Mouse (Mus musculus) limb, embryonic 15.5 days (tissue): ENCODE measurements around the gene Celf1. TPM values are rescaled to one million over a fixed set of nuclear protein-coding genes. Genes with fewer than 3 reads are reported as not detected.
"Not testable (repeated sequence)": the region's sequence is repeated elsewhere in the genome, so short reads cannot be mapped to it uniquely, and the experiment has no call there.

Experiments
- ATAC-seq: fragments of 200-750 bp; cut with Nextera tagmentation; 2 replicates; pipeline ENCODE4 v1.8.0; 2017; ENCODE audit warnings: low read depth, moderate TSS enrichment; ENCODE audit not compliant: insufficient number of reproducible peaks, low FRiP score, low TSS enrichment
- H3K27ac ChIP-seq: fragments of 300-500 bp; sonication (generic); 2 replicates; pipeline ENCODE4 v1.5.1; 2015; ENCODE audit warnings: moderate library complexity, mild to moderate bottlenecking, inconsistent platforms
- H3K27me3 ChIP-seq: fragments of 300-500 bp; sonication (generic); 2 replicates; pipeline ENCODE4 v1.6.1; 2015; ENCODE audit warnings: inconsistent platforms
- H3K36me3 ChIP-seq: fragments of 300-500 bp; sonication (generic); 2 replicates; pipeline ENCODE4 v1.6.1; 2015; ENCODE audit warnings: inconsistent platforms
- H3K4me1 ChIP-seq: fragments of 300-500 bp; sonication (generic); 2 replicates; pipeline ENCODE4 v1.6.1; 2015; ENCODE audit warnings: inconsistent platforms
- H3K4me2 ChIP-seq: fragments of 300-500 bp; sonication (generic); 2 replicates; pipeline ENCODE4 v1.6.1; 2015; ENCODE audit warnings: mild to moderate bottlenecking, inconsistent platforms
- H3K4me3 ChIP-seq: fragments of 300-500 bp; sonication (generic); 2 replicates; pipeline ENCODE4 v1.5.1; 2015; ENCODE audit warnings: mild to moderate bottlenecking, inconsistent platforms
- H3K9ac ChIP-seq: fragments of 300-500 bp; sonication (generic); 2 replicates; pipeline ENCODE4 v1.6.1; 2015; ENCODE audit warnings: inconsistent platforms
- H3K9me3 ChIP-seq: fragments of 300-500 bp; sonication (generic); 2 replicates; pipeline ENCODE4 v1.6.1; 2016; ENCODE audit warnings: inconsistent platforms
- WGBS: fragments of 180-500 bp; shearing (Covaris S2); methylation state at CpG from one replicate; pipeline ENCODE4 v1.1.7; 2015; 5-methylcytosine and 5-hydroxymethylcytosine counted together
- polyA plus RNA-seq: library from polyadenylated mRNA; unstranded; fragments of >200 nt; fragmentation: Nextera tagmentation; extraction: Ambion mirVana; gene quantifications from 2 replicates; pipeline ENCODE4 v1.2.1, GENCODE M21; 2015

Celf1 gene
- polyA plus RNA-seq, 1 experiment from 2014 or later = 56.9 TPM

GRCm38 (mm10) chr2:90977291-90977690, 37.1 kb downstream of the Celf1 start:
- Histone ChIP-seq H3K4me2 (no peak overlapping the region), H3K9ac (no peak overlapping the region), H3K27ac (no peak overlapping the region), H3K4me1 (no peaks in the 10 kb centered on the region), H3K27me3 (no peaks in the 10 kb centered on the region), H3K9me3 (no peaks in the 10 kb centered on the region), H3K36me3 (0 out of 2 replicates have a peak, but pooled peaks cover 5% of the 10 kb centered on the region), H3K4me3 (no peak overlapping the region)
- ATAC-seq = no peak
- 65% methylated on average over 4 of the region's 4 CpGs for WGBS

DNA sequence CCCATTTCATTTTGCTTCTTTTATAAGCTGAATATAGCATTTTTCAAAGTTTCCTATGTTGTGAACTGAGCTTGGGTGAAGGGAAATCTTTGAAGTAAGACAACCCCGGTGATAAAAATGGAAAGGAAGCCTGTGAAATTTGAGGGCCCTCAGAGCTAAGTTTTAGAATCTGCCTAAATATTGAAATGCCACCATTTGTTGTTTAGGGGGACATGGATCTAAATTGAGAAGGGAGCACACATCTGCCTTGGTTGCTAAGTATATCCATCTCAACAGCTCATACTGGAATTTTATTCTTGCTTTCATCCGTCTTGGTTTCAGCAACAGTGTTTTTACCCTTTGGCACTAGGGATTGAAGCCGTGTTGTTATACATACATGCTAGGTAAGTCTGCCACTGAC, 45.9 kb downstream of the Celf1 start:
- WGBS = 76% methylated on average over 3 of the region's 3 CpGs
- Histone ChIP-seq H3K9me3 (no peaks in the 10 kb centered on the region), H3K9ac (no peak overlapping the region), H3K27me3 (no peaks in the 10 kb centered on the region), H3K4me1 (no peaks in the 10 kb centered on the region), H3K4me3 (no peak overlapping the region), H3K27ac (no peak overlapping the region), H3K4me2 (no peak overlapping the region), H3K36me3 (no peaks in the 10 kb centered on the region)
- ATAC-seq = no peak

- no peaks in the 10 kb centered on the region for H3K9me3 ChIP-seq
- H3K4me2 ChIP-seq = no peak overlapping the region
- 97% methylated on average over 8 of the region's 8 CpGs for WGBS
- H3K27me3 ChIP-seq = no peaks in the 10 kb centered on the region
- H3K4me1 ChIP-seq = no peaks in the 10 kb centered on the region
- H3K4me3 ChIP-seq = no peak overlapping the region
- ATAC-seq = no peak
- no peak overlapping the region for H3K27ac ChIP-seq
- H3K9ac ChIP-seq = no peak overlapping the region
- H3K36me3 ChIP-seq = peaks cover 79% of the 10 kb centered on the region
Measured at GRCm38 (mm10) chr2:91008536-91008935, 68.4 kb downstream of the Celf1 start.

DNA sequence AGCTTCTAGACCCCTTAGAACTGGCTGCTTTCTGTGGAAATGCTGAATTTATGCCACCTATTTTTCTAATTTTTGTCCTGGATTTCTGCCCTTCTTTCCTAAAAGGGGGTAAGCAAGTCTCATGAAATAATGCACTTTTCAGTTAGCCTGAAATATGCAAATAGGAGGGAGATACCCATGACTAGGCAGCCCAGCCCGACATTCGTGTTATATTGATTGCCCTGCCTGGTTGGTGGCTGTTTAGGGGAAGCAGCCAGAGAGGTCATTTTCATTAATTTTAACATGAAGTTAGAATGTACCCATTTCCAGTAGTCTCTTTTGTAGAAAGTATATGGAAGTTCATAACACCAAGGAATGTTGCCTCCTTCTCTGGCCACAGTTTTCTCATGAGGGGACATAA, 73.7 kb downstream of the Celf1 start:
- whole genome bisulfite sequencing = 84% methylated on average over 2 of the region's 2 CpGs
- Histone ChIP-seq H3K9me3 (no peaks in the 10 kb centered on the region), H3K4me1 (no peaks in the 10 kb centered on the region), H3K27me3 (no peaks in the 10 kb centered on the region), H3K36me3 (peaks cover 70% of the 10 kb centered on the region), H3K9ac (no peak overlapping the region), H3K27ac (no peak overlapping the region), H3K4me3 (no peak overlapping the region), H3K4me2 (no peak overlapping the region)
- no peak for ATAC-seq

DNA sequence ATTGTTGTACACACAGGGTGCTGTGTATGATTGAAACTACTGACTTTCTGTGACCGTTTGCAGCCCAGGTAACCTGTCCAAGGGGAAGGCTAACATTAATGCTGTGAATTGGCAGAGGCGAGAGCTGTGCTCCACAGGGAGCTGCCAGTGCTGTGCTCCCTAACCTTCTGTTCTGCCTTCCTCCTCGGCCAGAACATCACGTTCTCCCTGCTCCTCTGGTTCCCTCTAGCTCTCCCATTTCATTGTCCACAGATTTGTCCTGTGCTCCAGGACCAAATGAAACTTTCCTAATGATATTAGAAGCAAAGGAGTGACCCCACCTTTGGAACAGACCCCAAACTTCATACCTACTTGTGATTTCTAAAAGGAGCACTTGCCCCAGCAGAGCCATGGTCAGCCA, 75.2 kb downstream of the Celf1 start:
- 82% methylated on average over 4 of the region's 4 CpGs for WGBS
- Histone ChIP-seq H3K27ac (no peak overlapping the region; the same call in 1 of the 2 replicates), H3K9ac (no peak overlapping the region), H3K4me1 (no peaks in the 10 kb centered on the region), H3K4me3 (no peak overlapping the region), H3K4me2 (no peak overlapping the region), H3K9me3 (no peaks in the 10 kb centered on the region), H3K36me3 (peaks cover 64% of the 10 kb centered on the region), H3K27me3 (no peaks in the 10 kb centered on the region)
- ATAC-seq = no peak

GRCm38 (mm10) chr2:91018061-91018788, 78.0 kb downstream of the Celf1 start:
- Histone ChIP-seq H3K9ac (no peak overlapping the region), H3K4me2 (no peak overlapping the region), H3K27ac (no peak overlapping the region), H3K27me3 (no peaks in the 10 kb centered on the region), H3K36me3 (peaks cover 49% of the 10 kb centered on the region), H3K4me3 (no peak overlapping the region), H3K4me1 (no peaks in the 10 kb centered on the region), H3K9me3 (no peaks in the 10 kb centered on the region)
- 76% methylated on average over 8 of the region's 8 CpGs for WGBS
- ATAC-seq = no peak

DNA sequence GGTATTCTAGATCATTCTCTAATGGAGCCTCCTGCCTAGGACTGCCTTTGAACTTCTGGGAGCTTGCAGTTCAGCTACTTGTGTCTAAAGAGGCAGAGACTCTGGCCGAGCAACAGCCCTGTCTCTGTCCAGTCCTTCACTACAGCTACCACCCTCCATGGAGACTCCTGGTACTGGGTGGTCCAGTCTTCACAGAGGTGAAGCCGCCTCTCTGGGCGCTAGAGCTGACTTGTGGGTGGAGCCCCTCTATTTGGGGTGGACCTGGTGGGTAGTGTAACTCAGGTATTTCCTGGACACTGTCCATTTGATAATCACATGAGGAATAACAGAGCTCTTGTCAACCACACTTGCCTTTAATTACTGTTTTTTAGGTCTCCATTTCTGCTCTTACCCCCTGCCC, 79.7 kb downstream of the Celf1 start:
- WGBS = 97% methylated on average over 3 of the region's 3 CpGs
- no peaks in the 10 kb centered on the region for H3K4me1 ChIP-seq
- no peak for ATAC-seq
- H3K27ac ChIP-seq = no peak overlapping the region
- H3K4me3 ChIP-seq = no peak overlapping the region
- no peak overlapping the region for H3K9ac ChIP-seq
- H3K4me2 ChIP-seq = no peak overlapping the region
- H3K36me3 ChIP-seq = peaks cover 32% of the 10 kb centered on the region
- H3K27me3 ChIP-seq = no peaks in the 10 kb centered on the region
- no peaks in the 10 kb centered on the region for H3K9me3 ChIP-seq

DNA sequence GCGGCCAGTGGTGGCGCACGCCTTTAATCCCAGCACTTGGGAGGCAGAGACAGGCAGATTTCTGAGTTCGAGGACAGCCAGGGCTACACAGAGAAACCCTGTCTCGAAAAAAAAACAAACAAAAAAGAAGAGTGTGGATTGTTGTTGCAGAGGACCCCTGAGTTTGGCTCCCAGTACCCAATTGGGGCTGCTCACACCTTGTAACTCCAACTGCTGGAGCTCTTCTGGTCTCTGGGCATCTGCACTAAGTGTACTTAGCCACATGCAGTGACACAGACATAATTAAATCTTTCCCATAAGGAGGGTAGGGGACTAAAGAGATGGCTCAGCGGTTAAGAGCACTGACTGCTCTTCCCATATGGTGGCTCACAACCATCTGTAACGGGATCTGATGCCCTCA, 82.1 kb downstream of the Celf1 start:
- H3K27me3 ChIP-seq, H3K4me1 ChIP-seq, H3K4me3 ChIP-seq, H3K4me2 ChIP-seq, H3K9ac ChIP-seq, H3K9me3 ChIP-seq, H3K27ac ChIP-seq, ATAC-seq: not testable (repeated sequence)
- WGBS = 96% methylated on average over 7 of the region's 7 CpGs
- H3K36me3 ChIP-seq = peaks cover 18% of the 10 kb centered on the region

DNA sequence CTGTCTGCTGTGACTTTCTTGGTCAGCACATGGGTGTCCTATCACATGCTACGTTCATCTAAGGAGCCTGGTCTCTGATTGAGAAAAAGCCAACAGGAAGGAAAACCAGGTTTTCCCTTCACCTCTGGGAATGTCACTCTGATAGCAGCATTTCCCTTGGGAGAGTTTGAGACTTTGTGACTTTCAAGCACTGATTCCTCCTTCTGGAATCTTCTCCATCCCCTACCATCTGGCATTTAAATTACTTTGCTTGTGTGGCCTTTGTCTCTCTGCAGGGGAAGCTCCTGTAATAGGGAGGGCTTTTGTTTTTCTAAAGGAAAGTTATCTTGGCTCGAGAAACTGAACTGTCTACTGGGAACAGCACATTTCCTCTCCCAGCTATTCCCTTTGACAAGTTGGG, 82.9 kb downstream of the Celf1 start:
- 73% methylated on average over 2 of the region's 2 CpGs for WGBS
- 0 out of 2 replicates have a peak, but pooled peaks cover 3% of the 10 kb centered on the region for H3K4me1 ChIP-seq
- H3K4me2 ChIP-seq = no peak overlapping the region
- no peaks in the 10 kb centered on the region for H3K27me3 ChIP-seq
- H3K36me3 ChIP-seq = peaks cover 18% of the 10 kb centered on the region
- H3K9me3 ChIP-seq = no peaks in the 10 kb centered on the region
- no peak overlapping the region for H3K4me3 ChIP-seq
- no peak overlapping the region for H3K27ac ChIP-seq
- H3K9ac ChIP-seq = no peak overlapping the region
- no peak for ATAC-seq

GRCm38 (mm10) chr2:91023956-91024355, 83.8 kb downstream of the Celf1 start:
- Histone ChIP-seq H3K4me2 (no peak overlapping the region), H3K4me3 (no peak overlapping the region), H3K27ac (no peak overlapping the region), H3K9me3 (no peaks in the 10 kb centered on the region), H3K36me3 (peaks cover 15% of the 10 kb centered on the region), H3K27me3 (no peaks in the 10 kb centered on the region), H3K9ac (no peak overlapping the region), H3K4me1 (0 out of 2 replicates have a peak, but pooled peaks cover 3% of the 10 kb centered on the region)
- WGBS = 95% methylated on average over 1 of the region's 1 CpGs
- ATAC-seq = no peak

GRCm38 (mm10) chr2:91025081-91025516, 84.9 kb downstream of the Celf1 start:
- Histone ChIP-seq H3K4me2 (no peak overlapping the region), H3K4me1 (0 out of 2 replicates have a peak, but pooled peaks cover 3% of the 10 kb centered on the region), H3K9me3 (no peaks in the 10 kb centered on the region), H3K36me3 (peaks cover 9% of the 10 kb centered on the region), H3K4me3 (no peak overlapping the region), H3K27ac (no peak overlapping the region), H3K9ac (no peak overlapping the region), H3K27me3 (no peaks in the 10 kb centered on the region)
- WGBS = 97% methylated on average over 1 of the region's 1 CpGs
- no peak for ATAC-seq

- H3K9me3 ChIP-seq = no peaks in the 10 kb centered on the region
- H3K4me2 ChIP-seq = no peak overlapping the region
- H3K27me3 ChIP-seq = no peaks in the 10 kb centered on the region
- no peak overlapping the region for H3K27ac ChIP-seq
- no peak overlapping the region for H3K4me3 ChIP-seq
- H3K9ac ChIP-seq = no peak overlapping the region
- no peak for ATAC-seq
- WGBS = 88% methylated on average over 1 of the region's 1 CpGs
- H3K36me3 ChIP-seq = no peaks in the 10 kb centered on the region
- H3K4me1 ChIP-seq = 0 out of 2 replicates have a peak, but pooled peaks cover 3% of the 10 kb centered on the region
Measured at GRCm38 (mm10) chr2:91026491-91026890, 86.3 kb downstream of the Celf1 start.
